Mouse (Mus musculus) spleen, adult 2 months (tissue): Measurements from ENCODE around the gene Rdm1. TPM values are rescaled to one million over a fixed set of nuclear protein-coding genes. Genes with fewer than 3 reads are reported as not detected.

Source experiments
- DNase-seq, 2 experiments: peaks; one replicate each; pipeline versions ENCODE4 v3.0.0 to v3.0.0-alpha.2; 2012 to 2021; ENCODE audit warnings: low spot score in 2 of 2, low read depth in 1 of 2
- H3K27ac ChIP-seq: fragments of 200-500 bp; 2 replicates; pipeline ENCODE4 v1.5.1; 2012; ENCODE audit warnings: low read length, inconsistent platforms; ENCODE audit not compliant: insufficient read depth
- H3K27me3 ChIP-seq: fragments of 200-500 bp; 2 replicates; pipeline ENCODE4 v1.6.1; 2012; ENCODE audit warnings: mild to moderate bottlenecking, moderate library complexity, low read length, inconsistent platforms; ENCODE audit not compliant: control insufficient read depth, insufficient read depth
- H3K36me3 ChIP-seq: fragments of 200-500 bp; 2 replicates; pipeline ENCODE4 v1.6.1; 2012; ENCODE audit warnings: mild to moderate bottlenecking, low read length, inconsistent platforms; ENCODE audit not compliant: control insufficient read depth, insufficient read depth
- H3K4me1 ChIP-seq: fragments of 200-500 bp; 2 replicates; pipeline ENCODE4 v1.6.1; 2011; ENCODE audit warnings: inconsistent platforms; ENCODE audit not compliant: control insufficient read depth, insufficient read depth, insufficient read length
- H3K4me3 ChIP-seq: fragments of 200-500 bp; 2 replicates; pipeline ENCODE4 v1.5.1; 2011; ENCODE audit warnings: mild to moderate bottlenecking, inconsistent platforms; ENCODE audit not compliant: insufficient read depth, insufficient read length; ENCODE audit errors: extremely low read depth
- CTCF ChIP-seq: fragments of 200-500 bp; IDR thresholded peaks from 2 replicates; pipeline ENCODE4 v1.5.1; 2011; ENCODE audit warnings: mild to moderate bottlenecking, inconsistent platforms; ENCODE audit not compliant: insufficient read depth, insufficient read length, insufficient replicate concordance; ENCODE audit errors: extremely low read depth
- POLR2A ChIP-seq: fragments of 200-500 bp; IDR thresholded peaks from 2 replicates; pipeline ENCODE4 v1.6.1; 2011; ENCODE audit warnings: low read depth, low read length, inconsistent platforms
- WGBS: fragments of 180-500 bp; shearing (Covaris S2); methylation state at CpG from one replicate; pipeline ENCODE4 v1.1.7; 2018; 5-methylcytosine and 5-hydroxymethylcytosine counted together
- polyA plus RNA-seq: library from polyadenylated mRNA; depleted of rRNA; stranded (reverse); fragments of >200 nt; gene quantifications from 2 replicates; pipeline ENCODE4 v1.2.3, GENCODE M21; 2012

Rdm1 gene
- polyA plus RNA-seq, 1 experiment = 18.8 TPM

- Histone ChIP-seq H3K4me3 (no peak overlapping the region), H3K4me1 (no peaks in the 10 kb centered on the region), H3K27ac (no peak overlapping the region), H3K36me3 (no peaks in the 10 kb centered on the region), H3K27me3 (no peaks in the 10 kb centered on the region)
- DNase-seq = no peak
- WGBS = 22% methylated on average over 11 of the region's 11 CpGs
- TF ChIP-seq CTCF = no peak
Observed at GRCm38 (mm10) chr11:101610445-101610844, 16.6 kb upstream of the Rdm1 start.

- 90% methylated on average over 6 of the region's 6 CpGs for WGBS
- no peak for DNase-seq
- H3K27ac ChIP-seq = no peak overlapping the region
- no peak overlapping the region for H3K4me3 ChIP-seq
- H3K4me1 ChIP-seq = no peaks in the 10 kb centered on the region
- no peaks in the 10 kb centered on the region for H3K36me3 ChIP-seq
- TF ChIP-seq CTCF (no peak), POLR2A (no peak)
- no peaks in the 10 kb centered on the region for H3K27me3 ChIP-seq
Observed at GRCm38 (mm10) chr11:101613596-101613995, 13.4 kb upstream of the Rdm1 start.

GRCm38 (mm10) chr11:101614116-101614515 lies 12.9 kb upstream of the Rdm1 start:
- H3K36me3 ChIP-seq = no peaks in the 10 kb centered on the region
- no peak for TF ChIP-seq POLR2A
- TF ChIP-seq CTCF = no peak
- H3K27ac ChIP-seq = no peak overlapping the region
- WGBS = 89% methylated on average over 4 of the region's 4 CpGs
- no peaks in the 10 kb centered on the region for H3K27me3 ChIP-seq
- DNase-seq = no peak
- H3K4me3 ChIP-seq = no peak overlapping the region
- H3K4me1 ChIP-seq = no peaks in the 10 kb centered on the region

- no peaks in the 10 kb centered on the region for H3K4me1 ChIP-seq
- no peak for DNase-seq
- no peaks in the 10 kb centered on the region for H3K27me3 ChIP-seq
- H3K4me3 ChIP-seq = no peak overlapping the region
- no peaks in the 10 kb centered on the region for H3K36me3 ChIP-seq
- H3K27ac ChIP-seq = no peak overlapping the region
- TF ChIP-seq POLR2A = no peak
- TF ChIP-seq CTCF = no peak
- 69% methylated on average over 6 of the region's 6 CpGs for WGBS
Observed at GRCm38 (mm10) chr11:101615380-101615779, 11.6 kb upstream of the Rdm1 start.

GRCm38 (mm10) chr11:101616104-101616503 lies 10.9 kb upstream of the Rdm1 start:
- Histone ChIP-seq H3K27me3 (no peaks in the 10 kb centered on the region), H3K27ac (no peak overlapping the region), H3K36me3 (no peaks in the 10 kb centered on the region), H3K4me3 (no peak overlapping the region), H3K4me1 (peaks cover 4% of the 10 kb centered on the region; the same call in 1 of the 2 replicates)
- 86% methylated on average over 8 of the region's 8 CpGs for WGBS
- TF ChIP-seq POLR2A (no peak), CTCF (no peak)
- DNase-seq = no peak

- no peak for DNase-seq
- Histone ChIP-seq H3K4me1 (peaks cover 4% of the 10 kb centered on the region; the same call in 1 of the 2 replicates), H3K27ac (no peak overlapping the region), H3K4me3 (no peak overlapping the region), H3K36me3 (no peaks in the 10 kb centered on the region), H3K27me3 (no peaks in the 10 kb centered on the region)
- no peak for TF ChIP-seq CTCF
- TF ChIP-seq POLR2A = no peak
- WGBS = 64% methylated on average over 18 of the region's 18 CpGs
Observed at GRCm38 (mm10) chr11:101616948-101617767, 9.8 kb upstream of the Rdm1 start.

- DNase-seq = peak; percentile 22 to 36
- no peaks in the 10 kb centered on the region for H3K36me3 ChIP-seq
- 27% methylated on average over 8 of the region's 8 CpGs for WGBS
- H3K27me3 ChIP-seq = no peaks in the 10 kb centered on the region
- no peak for TF ChIP-seq POLR2A
- TF ChIP-seq CTCF = no peak
- H3K4me3 ChIP-seq = no peak overlapping the region
- peaks cover 4% of the 10 kb centered on the region; the same call in 1 of the 2 replicates for H3K4me1 ChIP-seq
- no peak overlapping the region for H3K27ac ChIP-seq
Observed at GRCm38 (mm10) chr11:101617849-101618248, 9.1 kb upstream of the Rdm1 start.
